Mouse (Mus musculus) thymus, adult 2 months (tissue): ENCODE measurements around the gene Aplnr.

Experiments used
- CTCF ChIP-seq: fragments of 200-500 bp; IDR thresholded peaks from 2 replicates; pipeline ENCODE4 v1.5.1; 2012; ENCODE audit warnings: mild to moderate bottlenecking, control low read depth, low read length, moderate library complexity, borderline replicate concordance; ENCODE audit not compliant: control insufficient read depth, poor library complexity, insufficient read depth; ENCODE audit errors: extremely low read depth
- POLR2A ChIP-seq: fragments of 200-500 bp; IDR thresholded peaks from 2 replicates; pipeline ENCODE4 v1.6.1; 2012; ENCODE audit warnings: mild to moderate bottlenecking, low read length, control low read depth, moderate library complexity; ENCODE audit not compliant: control insufficient read depth, poor library complexity, insufficient read depth; ENCODE audit errors: extremely low read depth

DNA sequence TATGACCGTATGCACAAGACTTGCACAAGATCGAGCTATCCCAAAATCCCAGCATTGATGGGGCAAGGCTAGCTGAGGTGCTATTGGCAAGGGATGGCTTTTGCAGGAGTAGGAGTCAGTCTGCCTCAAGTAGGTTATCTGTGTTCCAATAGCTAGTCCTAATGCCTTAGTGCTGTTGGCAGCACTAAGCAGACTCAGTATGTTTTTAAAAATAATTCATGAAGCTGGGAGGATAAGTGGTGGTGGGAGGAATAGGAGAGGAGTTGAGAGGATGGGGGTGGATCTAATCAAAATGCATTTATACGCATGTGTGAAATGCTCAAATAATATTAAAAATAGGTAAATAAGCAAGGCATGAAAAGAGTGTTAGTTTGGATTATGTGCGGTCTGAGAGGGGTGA, 44.7 kb upstream of the Aplnr start:
- TF ChIP-seq CTCF: no peak
- TF ChIP-seq POLR2A: no peak
